Mouse (Mus musculus) C2C12 (cell line): ENCODE results near the gene 1110051M20Rik.

ENCODE experiments used
- CEBPB ChIP-seq: IDR thresholded peaks from one replicate; pipeline ENCODE4 v1.6.1; 2011; ENCODE audit warnings: low read depth, mild to moderate bottlenecking, control low read depth, moderate library complexity
- CTCF ChIP-seq: IDR thresholded peaks from one replicate; pipeline ENCODE4 v1.5.1; 2011; ENCODE audit not compliant: control insufficient read depth, insufficient read depth, insufficient read length
- FOSL1 ChIP-seq: IDR thresholded peaks from one replicate; pipeline ENCODE4 v1.8.0; 2011; ENCODE audit warnings: mild to moderate bottlenecking, low read length; ENCODE audit not compliant: poor library complexity, insufficient read depth, severe bottlenecking
- MAX ChIP-seq: IDR thresholded peaks from one replicate; pipeline ENCODE4 v1.6.1; 2011; ENCODE audit warnings: mild to moderate bottlenecking, control low read depth
- MYOD1 ChIP-seq: IDR thresholded peaks from one replicate; pipeline ENCODE4 v1.6.1; 2011; ENCODE audit warnings: low read depth; ENCODE audit not compliant: control insufficient read depth, insufficient read length
- MYOG ChIP-seq: IDR thresholded peaks from one replicate; pipeline ENCODE4 v1.6.1; 2011; ENCODE audit not compliant: control insufficient read depth, insufficient read length; ENCODE audit errors: extremely low read depth
- USF1 ChIP-seq: IDR thresholded peaks from one replicate; pipeline ENCODE4 v1.6.1; 2011; ENCODE audit warnings: low read depth, mild to moderate bottlenecking, control low read depth, moderate library complexity

DNA sequence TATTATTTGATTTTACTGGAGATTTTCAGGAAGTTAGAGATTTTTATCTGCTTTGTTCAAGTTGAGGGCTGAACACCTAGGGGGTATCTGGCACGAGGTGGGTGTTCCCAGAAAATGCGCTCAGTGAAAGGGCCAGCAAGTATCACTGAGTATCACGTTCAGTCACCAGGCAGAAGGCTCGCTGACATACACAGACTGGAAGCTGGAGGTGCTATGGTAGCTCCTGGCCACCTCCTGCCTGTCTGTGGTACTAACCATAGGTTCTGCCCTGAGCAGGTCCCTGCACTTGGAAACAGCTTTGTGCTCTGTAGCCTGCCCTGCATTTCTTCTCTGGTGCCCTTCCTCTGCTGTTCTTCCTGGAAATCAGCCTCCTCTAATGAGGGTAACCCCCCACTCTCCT lies 192.0 kb downstream of the 1110051M20Rik start:
- no peak for TF ChIP-seq CTCF
- TF ChIP-seq MYOD1 = no peak
- no peak for TF ChIP-seq USF1
- no peak for TF ChIP-seq MAX
- TF ChIP-seq MYOG = no peak
- TF ChIP-seq FOSL1 = no peak
- TF ChIP-seq CEBPB = no peak
